Mouse (Mus musculus) v-Abl transformed pro-B cells (cell line): ENCODE results near the gene Chad.

Source experiments
- in situ Hi-C, 2 experiments: fragments of 400-800 bp; cut with MboI; formaldehyde crosslinking; loops; one replicate each; pipeline ENCODE4 v1.15.1; 2025; ENCODE audit not compliant: unreplicated experiment in 2 of 2

The Chad gene

GRCm38 (mm10) chr11:94564437-94565150 is at the start of gene Chad:
TSS of gene Chad (plus strand) at chr11:94565047.
- in situ Hi-C loops, result no loop called here

GRCm38 (mm10) chr11:94521219-94521843 is 43.5 kb upstream of the Chad start, which contains the start of gene Mycbpap:
TSS of gene Mycbpap (minus strand) at chr11:94521742.
- in situ Hi-C loops, result no loop called here

GRCm38 (mm10) chr11:94526171-94526879 is 38.5 kb upstream of the Chad start:
- in situ Hi-C loops, result no loop called here

- in situ Hi-C loops, result no loop called here
Observed at GRCm38 (mm10) chr11:94528879-94529278, 36.0 kb upstream of the Chad start.

- in situ Hi-C loops, result no loop called here
Observed at GRCm38 (mm10) chr11:94533171-94533570, 31.7 kb upstream of the Chad start.

GRCm38 (mm10) chr11:94538733-94539292 is 26.0 kb upstream of the Chad start:
- in situ Hi-C loops, result no loop called here

GRCm38 (mm10) chr11:94539761-94540160 is 25.1 kb upstream of the Chad start:
- in situ Hi-C loops, result no loop called here

GRCm38 (mm10) chr11:94542400-94542799 is 22.4 kb upstream of the Chad start:
- in situ Hi-C loops, result no loop called here

- in situ Hi-C loops, result no loop called here
Observed at GRCm38 (mm10) chr11:94543344-94543743, 21.5 kb upstream of the Chad start.

GRCm38 (mm10) chr11:94543932-94544331 is 20.9 kb upstream of the Chad start:
- in situ Hi-C loops, result no loop called here

GRCm38 (mm10) chr11:94544422-94544821 is 20.4 kb upstream of the Chad start:
- in situ Hi-C loops, result no loop called here

GRCm38 (mm10) chr11:94546381-94546780 is 18.5 kb upstream of the Chad start:
- in situ Hi-C loops, result no loop called here

- in situ Hi-C loops, result no loop called here
Observed at GRCm38 (mm10) chr11:94547271-94547670, 17.6 kb upstream of the Chad start.

GRCm38 (mm10) chr11:94548041-94548784 is 16.6 kb upstream of the Chad start:
- in situ Hi-C loops, result no loop called here

GRCm38 (mm10) chr11:94548888-94549690 is 15.8 kb upstream of the Chad start, which contains the start of gene Rsad1:
TSS of gene Rsad1 (minus strand) at chr11:94549255.
- in situ Hi-C loops, result no loop called here

- in situ Hi-C loops, result loop anchor here (5.0 kb wide), 2 partner anchors 67 to 87 kb away; no protein-coding TSS in a partner anchor
Observed at GRCm38 (mm10) chr11:94549691-94550441, 15.0 kb upstream of the Chad start.

- in situ Hi-C loops, result loop anchor here (5.0 kb wide), 2 partner anchors 67 to 87 kb away; no protein-coding TSS in a partner anchor
Observed at GRCm38 (mm10) chr11:94550442-94550744, 14.5 kb upstream of the Chad start.

- in situ Hi-C loops, result no loop called here
Observed at GRCm38 (mm10) chr11:94558226-94558625, 6.6 kb upstream of the Chad start.

- in situ Hi-C loops, result no loop called here
Observed at GRCm38 (mm10) chr11:94563383-94563782, 1.5 kb upstream of the Chad start.
